Mouse (Mus musculus) heart, adult 2 months (tissue): ENCODE data around the gene Oxa1l. TPM values are rescaled to one million over a fixed set of nuclear protein-coding genes. Genes with fewer than 3 reads are reported as not detected.

ENCODE experiments used
- DNase-seq, 2 experiments: peaks; one replicate each; pipeline ENCODE4 v3.0.0; 2021
- H3K27ac ChIP-seq: fragments of 200-600 bp; 2 replicates; pipeline ENCODE4 v1.8.1; 2022
- H3K27me3 ChIP-seq: fragments of 200-500 bp; 2 replicates; pipeline ENCODE4 v1.6.1; 2012; ENCODE audit warnings: mild to moderate bottlenecking, low read length, inconsistent platforms, mixed read lengths; ENCODE audit not compliant: control insufficient read depth, insufficient read depth
- H3K36me3 ChIP-seq: fragments of 200-500 bp; 2 replicates; pipeline ENCODE4 v1.6.1; 2012; ENCODE audit warnings: low read length, inconsistent platforms; ENCODE audit not compliant: control insufficient read depth, insufficient read depth
- H3K4me1 ChIP-seq: fragments of 200-500 bp; 2 replicates; pipeline ENCODE4 v1.6.1; 2011; ENCODE audit warnings: low read length; ENCODE audit not compliant: control insufficient read depth, insufficient read depth
- H3K4me3 ChIP-seq: fragments of 200-600 bp; 2 replicates; pipeline ENCODE4 v1.8.1; 2022
- H3K79me2 ChIP-seq: fragments of 200-500 bp; replicated peaks from 2 replicates; pipeline ENCODE4 v1.6.1; 2012; ENCODE audit warnings: mild to moderate bottlenecking, inconsistent platforms, low read length, moderate library complexity, mixed read lengths; ENCODE audit not compliant: control insufficient read depth, insufficient read depth
- H3K9ac ChIP-seq: fragments of 200-500 bp; 2 replicates; pipeline ENCODE4 v1.6.1; 2012; ENCODE audit warnings: low read depth, mild to moderate bottlenecking, control low read depth, inconsistent platforms, low read length, mixed read lengths
- CTCF ChIP-seq: fragments of 200-600 bp; IDR thresholded peaks from 2 replicates; pipeline ENCODE4 v1.8.1; 2022; ENCODE audit warnings: antibody characterized with exemption, mild to moderate bottlenecking, moderate library complexity
- EP300 ChIP-seq: fragments of 200-500 bp; IDR thresholded peaks from 2 replicates; pipeline ENCODE4 v1.6.1; 2011; ENCODE audit warnings: low read depth, low read length, control low read depth; ENCODE audit not compliant: insufficient read depth
- POLR2A ChIP-seq: fragments of 200-500 bp; IDR thresholded peaks from 2 replicates; pipeline ENCODE4 v1.6.1; 2011; ENCODE audit warnings: mild to moderate bottlenecking, low read depth, low read length, control low read depth; ENCODE audit not compliant: insufficient read depth
- WGBS: fragments of 180-500 bp; shearing (Covaris S2); methylation state at CpG from one replicate; pipeline ENCODE4 v1.1.7; 2018; 5-methylcytosine and 5-hydroxymethylcytosine counted together
- intact Hi-C: fragments of 180-260 bp; cut with DNase I; formaldehyde crosslinking; loops from one replicate; pipeline ENCODE4 v1.15.1; 2025
- polyA plus RNA-seq: library from polyadenylated mRNA; depleted of rRNA; stranded (reverse); fragments of >200 nt; gene quantifications from 2 replicates; pipeline ENCODE4 v1.2.3, GENCODE M21; 2012
- total RNA-seq, 2 experiments: library from RNA; stranded (reverse); gene quantifications; 2 replicates each; pipeline ENCODE4 v1.2.3; 2021

The Oxa1l gene
- total and polyA plus RNA-seq, 3 experiments, result 78.5 to 190 (median 88.0) TPM

DNA sequence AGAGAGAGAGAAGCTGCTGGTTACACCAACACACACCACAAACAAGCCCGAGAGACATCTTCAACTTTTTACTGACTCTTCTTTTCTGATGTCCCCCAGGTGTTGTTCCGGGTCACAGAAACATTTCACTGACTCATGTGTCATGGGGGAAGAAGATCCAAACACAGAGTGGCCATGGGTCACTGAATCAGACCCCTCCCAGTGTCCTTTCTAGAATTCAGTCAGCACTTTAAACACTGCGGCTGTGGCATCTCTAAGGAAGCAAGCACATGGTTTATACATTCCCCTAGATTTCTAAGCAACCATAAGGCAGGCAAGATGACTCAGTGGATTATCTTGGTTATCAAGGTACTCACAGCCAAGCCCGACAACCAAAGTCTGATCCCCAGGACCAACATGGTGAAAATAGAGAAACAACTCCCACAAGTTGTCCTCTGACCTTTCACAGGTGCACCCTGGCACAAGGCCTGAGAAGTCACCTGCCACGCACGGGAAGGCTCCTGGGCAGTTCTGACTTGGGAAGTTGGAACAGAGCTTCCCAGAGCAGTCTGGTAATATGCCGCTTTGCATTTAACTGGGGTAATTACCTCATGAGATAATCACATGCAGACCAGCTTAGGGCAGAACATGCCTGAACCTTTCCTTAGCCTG is 25.5 kb downstream of the Oxa1l start:
- no peak for TF ChIP-seq POLR2A
- no peak for TF ChIP-seq CTCF
- no peak for TF ChIP-seq EP300
- WGBS, result 85% methylated on average over 7 of the region's 7 CpGs
- intact Hi-C loops, result no loop called here
- H3K79me2 ChIP-seq, result no peaks in the 10 kb centered on the region
- no peak for DNase-seq
- 0 out of 2 replicates have a peak, but pooled peaks cover 1% of the 10 kb centered on the region for H3K4me1 ChIP-seq
- no peak overlapping the region for H3K9ac ChIP-seq
- H3K4me3 ChIP-seq, result no peak overlapping the region
- no peaks in the 10 kb centered on the region for H3K27me3 ChIP-seq
- no peaks in the 10 kb centered on the region for H3K36me3 ChIP-seq
- no peak overlapping the region for H3K27ac ChIP-seq

DNA sequence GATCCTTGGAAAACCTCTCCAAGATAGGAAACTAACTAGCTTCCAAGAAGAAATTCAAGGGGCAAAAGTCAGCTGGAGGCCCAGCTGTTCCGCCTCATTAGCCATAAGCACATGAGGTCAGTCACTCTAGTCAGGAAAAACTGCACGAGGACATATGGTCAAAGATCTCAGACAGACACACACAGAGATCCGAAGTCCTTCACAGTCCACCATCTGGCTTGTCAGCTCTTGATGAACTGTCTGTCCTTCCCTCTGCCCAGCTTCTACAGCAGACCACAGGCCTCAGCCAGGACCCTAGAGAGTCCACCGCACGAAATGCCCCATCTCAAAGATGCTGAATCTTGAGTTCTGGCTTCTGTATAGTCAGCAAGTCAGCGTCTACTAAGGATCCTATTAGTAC is 26.9 kb downstream of the Oxa1l start:
- H3K4me1 ChIP-seq, result 0 out of 2 replicates have a peak, but pooled peaks cover 1% of the 10 kb centered on the region
- no peak overlapping the region for H3K9ac ChIP-seq
- 77% methylated on average over 6 of the region's 6 CpGs for WGBS
- no peak for DNase-seq
- intact Hi-C loops, result no loop called here
- TF ChIP-seq EP300 (no peak), CTCF (no peak), POLR2A (no peak)
- no peak overlapping the region for H3K4me3 ChIP-seq
- H3K27ac ChIP-seq, result no peak overlapping the region
- no peaks in the 10 kb centered on the region for H3K27me3 ChIP-seq
- H3K36me3 ChIP-seq, result no peaks in the 10 kb centered on the region
- H3K79me2 ChIP-seq, result no peaks in the 10 kb centered on the region

DNA sequence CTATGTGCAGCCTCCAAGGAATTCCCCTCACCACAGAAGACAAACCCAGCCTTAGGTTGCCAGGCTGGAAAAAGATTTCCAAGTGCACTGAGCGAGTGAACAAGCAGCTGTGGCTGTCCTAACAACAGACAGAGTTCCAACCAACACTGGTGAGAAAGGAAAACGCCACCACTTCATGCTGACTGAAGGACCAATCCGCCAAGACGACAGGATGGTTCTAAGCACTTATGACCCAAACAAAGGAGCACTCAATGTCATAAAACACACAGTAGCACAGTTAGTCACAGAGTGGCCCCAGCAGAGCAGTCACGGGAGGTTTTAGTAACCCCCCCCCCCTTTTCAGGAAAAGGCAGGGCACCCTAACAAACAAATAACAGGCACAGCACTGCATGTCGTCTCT is 30.2 kb downstream of the Oxa1l start:
- WGBS, result 62% methylated on average over 6 of the region's 6 CpGs

DNA sequence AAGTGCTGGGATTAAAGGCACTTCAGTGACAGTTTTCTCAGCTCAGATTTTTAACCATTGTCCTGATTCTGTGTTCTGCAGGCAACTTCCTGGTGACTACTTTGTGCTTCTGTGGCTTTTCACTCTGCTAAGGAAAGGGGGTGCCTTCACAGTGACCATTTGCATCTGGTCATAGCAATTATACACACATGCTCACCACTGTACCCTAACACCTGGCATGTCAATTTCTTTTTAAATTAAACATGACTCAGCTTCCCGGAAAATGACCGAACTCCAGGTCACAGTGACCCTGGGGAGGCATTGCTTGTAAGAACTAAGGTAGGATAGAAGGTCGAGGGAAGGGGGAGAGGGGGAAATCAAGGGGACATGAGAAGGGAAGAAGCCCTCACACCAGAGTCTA is 33.2 kb downstream of the Oxa1l start:
- no peak for DNase-seq
- intact Hi-C loops, result no loop called here
- Histone ChIP-seq H3K4me3 (no peak overlapping the region), H3K9ac (no peak overlapping the region), H3K79me2 (no peaks in the 10 kb centered on the region), H3K27me3 (no peaks in the 10 kb centered on the region), H3K36me3 (no peaks in the 10 kb centered on the region), H3K27ac (no peak overlapping the region), H3K4me1 (no peaks in the 10 kb centered on the region)
- 62% methylated on average over 3 of the region's 3 CpGs for WGBS
- TF ChIP-seq EP300 (no peak), CTCF (no peak), POLR2A (no peak)

More for the DNA sequence above, 30.2 kb downstream of the Oxa1l start:
- Histone ChIP-seq H3K79me2 (no peaks in the 10 kb centered on the region), H3K4me1 (no peaks in the 10 kb centered on the region), H3K36me3 (no peaks in the 10 kb centered on the region), H3K27ac (no peak overlapping the region), H3K4me3 (no peak overlapping the region), H3K27me3 (no peaks in the 10 kb centered on the region), H3K9ac (no peak overlapping the region)
- TF ChIP-seq EP300, result no peak
- no peak for TF ChIP-seq CTCF
- no peak for TF ChIP-seq POLR2A
- DNase-seq, result no peak
- intact Hi-C loops, result no loop called here

DNA sequence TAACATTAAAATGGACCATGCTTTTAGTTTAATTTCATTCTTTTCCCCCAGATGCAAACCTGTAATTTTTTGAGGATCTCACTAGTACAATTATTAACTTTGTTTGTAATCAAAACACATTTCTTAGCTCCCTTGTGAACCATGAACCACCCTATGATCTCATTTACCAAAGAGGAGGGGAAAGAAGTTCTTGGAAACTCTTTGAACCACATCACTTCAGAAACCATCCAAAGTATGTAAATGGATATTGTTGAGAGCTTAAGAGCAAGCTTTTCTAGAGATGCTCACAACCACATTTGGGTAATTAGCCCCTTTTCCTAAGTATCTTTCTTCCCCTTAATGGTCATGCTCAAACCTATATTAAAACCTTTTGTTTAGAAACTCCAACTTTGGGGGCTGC is 33.7 kb downstream of the Oxa1l start:
- Histone ChIP-seq H3K9ac (no peak overlapping the region), H3K4me3 (no peak overlapping the region), H3K36me3 (no peaks in the 10 kb centered on the region), H3K4me1 (no peaks in the 10 kb centered on the region), H3K27me3 (no peaks in the 10 kb centered on the region), H3K27ac (no peak overlapping the region), H3K79me2 (no peaks in the 10 kb centered on the region)
- no peak for DNase-seq
- no peak for TF ChIP-seq EP300
- intact Hi-C loops, result no loop called here

DNA sequence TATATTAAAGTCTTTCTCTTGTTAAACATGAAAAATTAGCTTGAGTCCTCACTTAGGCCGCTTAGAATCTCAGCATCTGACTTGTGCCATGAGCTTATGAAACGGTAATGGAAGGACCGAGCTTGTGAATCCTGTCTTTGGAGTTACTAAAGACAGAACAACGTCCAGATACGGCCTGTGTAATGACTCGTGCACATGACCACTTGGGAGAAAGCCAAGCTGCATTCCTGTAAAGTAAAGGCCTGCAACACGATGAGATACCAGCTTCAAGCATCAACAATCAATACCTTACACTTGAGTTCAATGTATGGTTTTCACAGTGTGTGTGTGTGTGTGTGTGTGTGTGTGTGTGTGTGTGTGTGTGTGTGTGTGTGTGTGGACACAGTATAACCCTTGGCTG is 36.1 kb downstream of the Oxa1l start:
- Histone ChIP-seq H3K27me3 (no peaks in the 10 kb centered on the region), H3K27ac (no peak overlapping the region), H3K36me3 (no peaks in the 10 kb centered on the region), H3K4me1 (no peaks in the 10 kb centered on the region), H3K4me3 (no peak overlapping the region), H3K9ac (no peak overlapping the region), H3K79me2 (no peaks in the 10 kb centered on the region)
- intact Hi-C loops, result no loop called here
- WGBS, result 32% methylated on average over 7 of the region's 7 CpGs
- no peak for DNase-seq
- no peak for TF ChIP-seq POLR2A
- TF ChIP-seq EP300, result no peak
- no peak for TF ChIP-seq CTCF
